7 mouse cellular contexts compared by ENCODE assay signal in genomic region chr17:29251608-29252390, GRCm38 (mm10). TPM values are rescaled to one million over a fixed set of nuclear protein-coding genes. Genes with fewer than 3 reads are reported as not detected.
DNase-seq lines count a peak whose midpoint lies in the region; ATAC-seq lines count a peak whose summit lies in the region.

No protein-coding gene starts in this region.

- peak overlapping the region; percentile 58; the same call in 1 of the 2 replicates for H3K27ac ChIP-seq in kidney, embryonic 15.5 days

- no peak overlapping the region for H3K9ac ChIP-seq in kidney, embryonic 15.5 days

- DNase-seq in urinary bladder, postnatal 14 days (ENCODE audit: low spot score): peak; percentile 66
- DNase-seq in urinary bladder, postnatal 25 days (ENCODE audit: low spot score): no peak
- peak; percentile 98 for DNase-seq in heart, adult 11 months
- DNase-seq in ovary, postnatal 14 days (ENCODE audit: low spot score): peak; percentile 69
- no peak for DNase-seq in B cell, adult 2 months
- DNase-seq in cerebellum, adult 11-12 months: no peak

- no peak overlapping the region for H3K4me2 ChIP-seq in kidney, embryonic 15.5 days

- 80% methylated on average over 15 of the region's 15 CpGs for WGBS in kidney, embryonic 15.5 days

- ATAC-seq in kidney, embryonic 15.5 days (replicated peaks; ENCODE audit: low FRiP score): no peak

- peaks cover 67% of the 10 kb centered on the region for H3K36me3 ChIP-seq in kidney, embryonic 15.5 days

- H3K4me3 ChIP-seq in kidney, embryonic 15.5 days (replicated peaks): no peak overlapping the region

- H3K9me3 ChIP-seq in kidney, embryonic 15.5 days (replicated peaks): no peaks in the 10 kb centered on the region

- peaks cover 44% of the 10 kb centered on the region for H3K4me1 ChIP-seq in kidney, embryonic 15.5 days

- no peaks in the 10 kb centered on the region for H3K27me3 ChIP-seq in kidney, embryonic 15.5 days

RNA-seq across cellular contexts. Expression of gene Ppil1, which starts 12.2 kb away (rescaled TPM):
- polyA plus RNA-seq in kidney, embryonic 15.5 days (2015; fragmentation: Nextera tagmentation; extraction: Ambion mirVana): 171 and 182 TPM in 2 replicates

RNA-seq across cellular contexts. Expression of gene Cpne5, which starts 13.8 kb away (rescaled TPM):
- polyA plus RNA-seq in kidney, embryonic 15.5 days (2015; fragmentation: Nextera tagmentation; extraction: Ambion mirVana): 7.8 and 9.4 TPM in 2 replicates

RNA-seq across cellular contexts. Expression of gene BC004004, which starts 16.8 kb away (rescaled TPM):
- 67.6 and 73.2 TPM in 2 replicates for polyA plus RNA-seq in kidney, embryonic 15.5 days (2015; fragmentation: Nextera tagmentation; extraction: Ambion mirVana)

Comparison
In these comparisons a context has a peak if more than half of its experiments do, and no peak if none do; other contexts are left out.
1. DNase-seq: peak in urinary bladder, postnatal 14 days (single experiment), heart, adult 11 months (single experiment) and ovary, postnatal 14 days (single experiment); none in urinary bladder, postnatal 25 days (single experiment), B cell, adult 2 months (0 of 2) and cerebellum, adult 11-12 months (single experiment).